Mouse (Mus musculus): ENCODE results near the gene Apbb1.

Gene Apbb1

DNA sequence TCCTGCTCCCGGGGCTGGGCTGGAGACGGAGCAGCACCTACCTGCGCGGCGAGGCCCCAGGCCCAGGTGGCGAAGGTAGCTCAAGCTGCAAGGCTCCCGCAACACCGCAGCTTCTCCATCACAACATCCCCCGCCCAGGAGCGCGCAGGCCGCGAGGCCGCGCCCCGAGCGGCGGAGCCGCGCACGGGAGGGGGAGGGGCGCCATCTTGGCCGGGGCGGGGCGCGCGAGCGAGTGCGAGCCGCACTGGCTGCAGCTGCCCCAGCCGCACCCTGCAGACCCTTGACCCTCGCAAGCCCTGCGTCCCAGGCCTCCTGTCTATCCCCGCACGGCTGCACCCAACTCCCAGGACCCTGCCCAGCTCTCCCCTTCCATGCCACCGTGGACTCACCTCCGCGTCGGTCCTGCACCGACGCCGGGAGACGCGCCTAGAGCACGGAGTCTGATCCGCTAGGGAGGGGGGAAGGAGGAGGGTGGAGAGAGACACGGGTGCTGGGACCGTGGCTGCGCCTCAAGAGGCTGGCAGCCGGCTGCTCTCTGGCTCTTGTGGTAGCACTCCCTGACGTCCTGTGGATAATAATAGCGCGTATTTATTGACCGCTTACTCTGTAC is at the start of gene Apbb1:
Apbb1 (minus strand) TSS at position 560 of the 610 bp plus-strand sequence.
- DNase-seq (ENCODE audit: low read depth) = peak; percentile 64

DNA sequence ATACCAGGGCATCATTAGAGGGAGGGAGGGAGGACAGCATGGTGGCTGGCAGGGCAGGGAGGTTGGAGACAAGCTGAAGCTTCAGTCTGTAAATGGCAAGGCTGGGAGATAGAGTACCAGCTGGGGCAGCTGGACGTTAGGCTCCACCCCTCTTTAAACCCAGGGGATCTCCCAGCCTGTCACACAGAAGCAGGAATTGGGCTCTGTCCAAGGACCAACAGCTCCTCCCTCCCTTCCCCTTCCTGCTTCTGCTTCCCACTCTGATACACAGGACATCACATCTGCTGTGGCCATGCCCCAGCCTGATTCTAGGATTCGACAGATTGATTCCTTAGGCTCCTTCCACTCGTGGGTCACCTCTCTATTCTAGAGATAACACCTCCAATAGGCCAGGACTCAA is 47.2 kb upstream of the Apbb1 start:
- DNase-seq (ENCODE audit: low read depth) = no peak

DNA sequence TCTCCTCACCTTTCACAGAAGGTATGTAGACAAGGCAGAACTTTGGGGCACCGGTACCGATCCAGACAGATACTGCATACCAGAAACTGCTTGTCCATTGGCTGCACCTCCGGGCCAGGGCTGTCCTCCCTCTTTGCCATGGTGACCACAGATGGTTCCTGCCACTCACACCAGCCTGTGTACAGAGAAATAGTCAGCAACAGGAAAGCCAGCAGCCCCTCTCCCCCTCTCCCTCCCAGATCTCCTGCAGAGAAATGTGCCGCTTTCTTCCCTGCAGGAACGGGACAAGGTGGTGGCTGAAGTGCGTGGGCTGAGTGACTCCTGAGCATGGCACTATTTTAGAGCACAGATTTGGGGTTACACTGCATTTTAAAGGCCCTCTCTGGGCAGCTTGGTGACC is 43.9 kb upstream of the Apbb1 start:
- no peak for DNase-seq (ENCODE audit: low read depth)

DNA sequence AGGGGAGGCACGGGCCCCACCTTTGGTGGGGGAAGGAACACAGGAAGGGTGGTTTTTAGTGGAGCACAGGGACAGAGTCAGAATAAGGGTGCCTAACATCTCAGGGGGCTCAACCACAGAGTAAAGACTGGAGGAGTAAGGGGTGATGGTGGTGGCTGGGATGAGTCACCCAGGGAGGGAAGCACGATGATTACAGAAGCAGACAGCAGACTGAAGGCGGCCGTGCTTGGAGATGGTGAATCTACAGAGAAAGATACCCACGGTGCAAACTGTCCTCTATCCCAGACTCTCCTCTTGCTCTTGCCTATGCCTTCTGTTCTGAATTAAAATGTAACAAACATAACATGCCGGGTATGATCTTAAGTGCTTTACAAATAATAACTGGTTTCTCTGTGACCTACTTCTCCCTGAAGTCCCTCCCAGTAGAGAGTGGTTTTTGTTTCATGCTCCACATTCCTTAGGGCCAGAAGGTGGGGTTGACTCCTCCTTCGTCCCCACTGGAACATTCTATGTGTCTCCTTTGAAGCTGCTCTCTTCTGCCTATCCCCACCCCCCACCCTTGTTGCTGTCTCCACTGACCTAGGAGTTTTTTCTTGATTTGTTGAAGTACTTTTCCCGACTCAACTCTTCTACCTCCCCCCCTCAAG is 40.3 kb upstream of the Apbb1 start:
- DNase-seq (ENCODE audit: low read depth) = no peak

DNA sequence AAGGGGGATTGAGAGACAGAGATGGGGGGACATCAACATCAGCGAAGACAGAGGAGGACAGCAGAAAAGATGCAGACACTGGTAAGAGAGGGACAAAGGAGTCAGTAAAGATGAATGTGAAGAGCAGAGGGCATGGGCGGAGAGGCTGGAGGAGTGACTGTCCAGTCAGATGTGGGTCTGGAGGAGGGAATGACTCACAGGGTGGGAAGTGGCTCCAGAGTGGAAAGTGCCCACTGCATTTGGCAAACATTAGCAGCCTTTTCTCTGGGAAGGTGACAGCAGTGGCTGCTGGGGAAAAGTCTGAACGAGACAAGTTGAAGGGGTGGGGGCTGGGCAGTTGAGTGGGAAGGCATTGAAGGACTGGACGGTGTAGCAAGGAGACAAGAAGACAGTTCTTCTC is 39.6 kb upstream of the Apbb1 start:
- no peak for DNase-seq (ENCODE audit: low read depth)

DNA sequence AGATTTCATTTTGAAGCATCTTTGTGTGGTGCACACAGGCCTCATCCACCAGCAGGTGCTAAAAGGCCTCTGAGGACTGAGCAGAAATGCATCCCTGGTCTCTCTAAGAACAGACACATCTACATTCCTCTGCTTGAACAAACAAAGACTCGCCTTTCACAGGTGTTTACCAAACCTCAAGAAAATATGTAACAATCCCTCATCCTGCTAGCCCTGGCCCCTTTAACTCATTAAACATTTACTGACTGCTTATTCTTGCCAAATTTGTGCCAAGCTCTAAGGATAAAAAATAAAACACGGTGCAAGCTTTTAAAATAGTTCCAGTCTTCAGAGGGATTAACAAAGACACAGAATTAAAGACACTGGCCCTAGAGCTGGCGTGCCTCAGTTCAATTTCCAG is 38.2 kb upstream of the Apbb1 start:
- no peak for DNase-seq (ENCODE audit: low read depth)

DNA sequence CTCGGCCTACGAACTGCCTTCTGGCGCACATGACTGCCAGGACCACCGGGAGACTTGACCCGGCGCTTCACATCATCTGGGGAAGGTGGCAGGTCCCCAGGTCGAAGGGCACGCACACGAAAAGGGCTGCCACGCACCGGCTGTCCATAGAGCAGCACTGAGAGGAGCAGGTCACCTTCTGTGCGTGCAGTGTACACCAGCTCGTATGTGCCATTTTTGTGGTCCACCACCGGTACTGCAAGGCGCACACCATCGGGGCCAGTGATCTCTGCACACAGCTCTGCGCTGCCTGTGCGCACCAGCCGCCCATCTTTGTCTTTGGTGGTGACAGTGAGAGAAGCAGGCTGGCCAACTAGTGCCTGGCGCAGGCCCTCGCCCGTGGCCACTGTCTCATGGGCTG is 36.4 kb upstream of the Apbb1 start:
- no peak for DNase-seq (ENCODE audit: low read depth)

DNA sequence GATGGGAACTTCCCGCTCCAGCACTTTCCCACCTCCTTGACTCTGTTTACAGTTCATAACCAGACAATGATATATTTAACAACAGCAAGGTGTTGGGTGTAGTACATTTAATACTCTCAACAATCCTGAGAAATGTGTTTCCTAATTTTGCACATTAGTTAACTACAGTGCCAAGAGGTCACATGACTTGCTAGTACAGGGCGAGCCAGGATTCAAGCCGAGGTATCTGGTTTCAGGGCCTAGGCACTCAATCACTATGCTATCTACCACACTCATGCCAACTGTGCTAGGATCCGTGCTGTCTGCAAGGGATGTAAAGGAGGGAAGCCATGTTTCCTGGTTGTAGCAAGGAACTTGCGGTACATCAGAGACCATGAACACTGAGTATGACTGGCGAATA is 35.1 kb upstream of the Apbb1 start:
- no peak for DNase-seq (ENCODE audit: low read depth)

DNA sequence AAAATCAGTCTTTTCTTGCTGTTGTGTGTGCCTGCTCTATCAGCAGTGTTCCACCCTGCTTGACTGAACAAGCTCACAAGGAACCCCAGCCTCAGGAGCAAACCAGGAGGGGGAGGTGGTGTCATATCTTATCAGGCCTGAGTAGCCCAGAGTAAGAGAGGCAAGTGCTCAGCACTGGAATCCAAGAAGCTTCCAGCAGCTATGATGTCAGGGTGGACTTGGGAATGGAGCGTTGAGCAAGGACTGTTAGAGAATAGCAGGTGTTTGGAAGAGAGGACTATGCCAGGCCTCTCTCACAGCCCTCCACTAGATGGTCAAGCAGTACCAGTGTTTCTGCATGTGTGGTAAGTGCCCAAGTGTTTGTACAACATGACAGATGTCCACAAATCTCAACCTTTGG is 34.3 kb upstream of the Apbb1 start:
- no peak for DNase-seq (ENCODE audit: low read depth)

DNA sequence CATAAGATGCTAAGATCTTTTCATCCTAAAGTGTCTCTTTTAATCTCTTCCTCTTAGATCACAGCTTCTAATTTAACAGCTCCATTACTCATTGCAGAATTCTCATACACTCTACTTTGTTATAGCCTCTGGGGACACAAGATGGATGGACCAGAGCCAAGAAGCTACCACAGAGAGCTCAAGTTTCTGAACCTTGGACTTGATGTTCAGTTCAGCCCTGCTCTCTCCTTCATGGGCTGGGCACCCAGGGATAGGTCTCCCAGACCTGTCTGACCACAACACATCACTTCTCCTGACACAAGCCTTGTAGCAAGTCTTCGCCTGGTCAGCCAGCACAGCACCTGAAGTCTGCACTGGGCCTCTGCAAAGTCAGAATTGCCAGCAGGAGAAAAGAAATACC is 32.9 kb upstream of the Apbb1 start:
- DNase-seq (ENCODE audit: low read depth) = no peak

DNA sequence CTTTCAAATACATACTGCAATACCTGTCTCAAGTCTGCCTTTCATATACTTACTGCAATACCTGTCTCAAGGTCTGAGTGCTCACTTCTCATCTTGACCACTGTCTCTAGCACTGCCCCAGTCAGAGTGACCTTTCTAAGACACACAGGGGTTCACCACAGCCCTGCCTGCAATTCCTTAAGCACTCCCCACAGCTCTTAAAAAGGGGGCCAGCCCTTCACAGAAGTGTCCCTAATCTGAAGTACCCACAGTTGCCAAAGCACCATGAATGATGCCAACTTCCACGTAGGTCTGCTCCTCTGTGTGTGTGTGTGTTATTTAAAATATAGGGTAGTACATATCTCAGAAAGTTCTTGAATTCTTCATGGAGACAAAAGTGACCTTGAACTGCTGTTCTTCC is 30.3 kb upstream of the Apbb1 start:
- DNase-seq (ENCODE audit: low read depth) = no peak

DNA sequence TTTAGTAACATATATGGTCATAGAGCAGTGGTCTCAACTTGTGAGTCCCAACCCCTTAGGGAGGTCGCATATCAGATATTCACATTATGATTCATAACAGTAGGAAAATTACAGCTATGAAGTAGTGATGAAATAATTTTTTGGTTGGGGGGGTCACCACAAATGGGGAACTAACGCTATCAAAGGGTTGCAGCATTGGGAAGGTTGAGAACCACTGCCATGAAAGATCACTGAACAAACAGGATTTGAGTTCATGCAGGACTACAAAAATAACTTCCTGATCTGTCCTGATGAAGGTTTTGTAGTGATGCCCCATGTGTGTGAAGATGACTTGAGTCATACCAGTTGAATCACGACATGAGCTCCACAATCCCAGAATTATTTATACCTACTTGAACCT is 27.0 kb upstream of the Apbb1 start:
- DNase-seq (ENCODE audit: low read depth) = no peak

DNA sequence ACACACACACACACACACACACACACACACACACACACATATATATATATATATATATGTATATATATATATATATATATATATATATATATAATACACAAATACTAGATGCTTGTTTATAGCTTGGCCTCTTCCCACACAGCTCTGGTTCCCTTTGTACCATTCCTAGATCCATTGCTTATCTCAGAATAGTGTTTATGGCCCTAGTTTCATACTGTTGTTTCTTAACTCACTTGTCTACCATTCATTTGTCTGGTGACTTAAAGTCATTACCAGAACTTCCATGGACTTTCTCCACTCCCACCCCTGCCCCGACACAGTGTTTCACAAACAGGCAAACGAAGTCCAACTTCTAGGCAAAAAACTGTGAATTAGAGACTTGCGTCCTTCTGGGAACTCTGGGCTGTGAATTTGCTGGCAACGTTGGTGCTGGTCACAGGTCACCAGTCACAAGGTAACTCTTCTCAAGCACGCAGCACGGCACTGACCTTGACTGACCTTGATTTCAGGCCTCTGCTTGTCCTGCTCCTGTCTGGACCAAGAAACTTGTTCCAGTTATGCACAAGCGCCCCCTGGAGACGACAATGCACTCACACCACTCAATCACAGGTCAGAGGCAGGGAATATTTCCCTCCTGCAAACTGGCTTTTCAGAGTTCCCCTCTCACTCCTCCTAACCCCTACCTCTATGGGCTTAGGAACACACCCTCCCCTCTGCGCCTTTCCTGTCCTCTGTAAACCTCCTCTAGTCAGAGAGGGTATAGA is 21.6 kb upstream of the Apbb1 start:
- peak; percentile 52 for DNase-seq (ENCODE audit: low read depth)

DNA sequence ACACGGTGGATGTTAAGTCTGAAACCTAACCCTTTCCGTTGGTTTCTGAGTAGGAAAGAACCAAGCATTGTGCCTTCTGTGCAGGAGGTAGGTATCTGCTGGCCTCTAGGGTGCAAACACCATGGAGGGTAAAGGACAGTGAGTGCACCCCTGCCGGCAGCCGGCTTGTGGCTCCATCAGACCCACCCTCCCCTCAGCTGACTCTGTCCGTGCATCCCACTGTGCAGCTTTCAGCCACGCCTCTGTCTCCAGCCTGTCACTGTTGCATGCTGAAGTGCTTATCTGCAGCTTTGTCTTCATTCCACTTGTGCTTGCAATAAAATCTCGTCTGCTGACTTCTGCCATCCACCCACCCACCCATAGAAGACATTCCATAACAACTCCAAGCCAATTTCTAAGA is 8.6 kb upstream of the Apbb1 start:
- DNase-seq (ENCODE audit: low read depth) = no peak

DNA sequence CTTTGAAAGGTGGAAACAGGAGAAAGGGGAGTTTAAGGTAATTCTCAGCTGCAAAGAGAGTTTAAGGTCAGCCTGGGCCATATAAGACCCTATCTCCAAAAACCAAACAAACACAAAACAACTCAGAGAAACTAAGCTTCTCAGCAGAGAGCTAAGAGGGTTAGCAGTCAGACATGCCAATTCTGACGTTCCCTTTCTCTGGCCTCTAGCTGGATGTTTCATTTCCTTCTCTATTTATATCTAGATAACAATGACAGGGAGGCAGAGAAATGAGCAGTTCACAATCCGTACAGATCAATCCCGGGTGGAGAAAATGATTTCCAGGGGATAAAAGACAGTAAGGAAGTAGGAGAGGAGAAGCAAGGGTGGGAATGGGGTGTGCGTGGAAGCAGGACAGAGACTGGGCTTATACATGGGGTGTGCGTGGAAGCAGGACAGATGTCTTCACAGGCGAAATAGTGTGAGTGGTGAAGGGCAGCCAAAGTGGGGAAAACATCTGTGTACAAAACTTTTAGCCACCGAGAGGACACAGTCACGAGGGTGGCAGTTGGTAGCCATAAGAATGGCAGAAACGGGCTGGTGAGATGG is 7.0 kb upstream of the Apbb1 start:
- DNase-seq (ENCODE audit: low read depth) = no peak

DNA sequence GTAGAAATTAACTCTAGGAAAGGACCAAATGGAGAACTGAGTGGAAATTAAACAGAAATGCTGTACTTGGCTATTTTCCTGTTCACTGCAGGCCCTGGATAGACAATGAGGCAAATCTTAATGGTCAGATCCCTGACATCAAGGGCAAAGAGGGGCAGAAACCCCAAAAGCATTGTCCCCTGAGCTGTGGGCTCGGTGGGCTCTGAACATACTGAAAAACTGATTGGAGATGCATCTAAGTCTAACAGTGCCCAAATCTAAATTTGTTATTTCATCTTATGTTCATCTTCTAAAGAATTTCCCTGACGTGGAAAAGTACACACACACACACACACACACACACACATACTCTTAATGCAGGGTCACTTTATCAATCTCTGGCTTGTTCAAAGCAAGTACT is 506 bp upstream of the Apbb1 start:
- DNase-seq (ENCODE audit: low read depth) = no peak

DNA sequence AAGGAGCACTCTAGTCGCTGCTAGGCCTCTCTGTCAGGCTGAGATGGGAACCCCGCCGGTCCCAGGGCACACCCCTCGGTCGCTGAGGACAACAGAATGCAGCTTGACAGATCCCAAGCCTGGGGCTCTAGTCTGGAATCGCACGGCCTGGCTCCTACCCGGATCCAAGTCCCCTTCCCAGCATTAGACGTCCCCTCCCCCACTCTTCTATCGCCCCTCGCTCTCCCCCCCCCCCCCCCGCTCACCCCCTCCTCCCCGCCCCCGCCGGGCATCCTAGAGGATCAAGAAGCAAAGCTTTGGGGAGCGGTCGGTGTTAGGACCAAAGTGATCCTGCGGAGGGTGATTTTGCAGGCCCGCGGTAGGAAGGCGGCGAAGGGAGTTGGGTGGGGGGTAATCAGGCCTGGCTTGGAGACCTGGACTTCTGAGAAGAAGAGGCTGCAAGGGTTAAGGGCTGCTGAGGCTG is 795 bp downstream of the Apbb1 start:
- no peak for DNase-seq (ENCODE audit: low read depth)

DNA sequence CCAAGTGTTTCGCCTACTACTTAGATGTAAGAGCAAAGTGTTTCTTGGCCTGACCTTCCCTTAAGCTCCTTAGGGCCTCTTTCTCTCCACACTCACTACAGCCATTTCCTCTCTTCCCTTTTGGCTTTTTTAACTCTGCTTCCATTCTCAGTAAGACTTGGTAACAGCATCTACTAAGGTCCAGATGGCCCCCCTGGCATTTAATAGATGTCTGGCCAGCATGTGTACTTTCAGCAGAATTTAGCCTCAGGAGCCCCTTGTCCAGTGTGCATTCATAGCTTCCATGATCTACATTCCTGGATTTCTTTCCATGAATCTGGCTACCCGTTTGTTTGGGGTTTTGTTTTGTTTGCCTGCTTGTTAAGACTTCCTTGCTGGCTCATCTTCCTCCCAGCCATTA is 3.0 kb downstream of the Apbb1 start:
- no peak for DNase-seq (ENCODE audit: low read depth)

DNA sequence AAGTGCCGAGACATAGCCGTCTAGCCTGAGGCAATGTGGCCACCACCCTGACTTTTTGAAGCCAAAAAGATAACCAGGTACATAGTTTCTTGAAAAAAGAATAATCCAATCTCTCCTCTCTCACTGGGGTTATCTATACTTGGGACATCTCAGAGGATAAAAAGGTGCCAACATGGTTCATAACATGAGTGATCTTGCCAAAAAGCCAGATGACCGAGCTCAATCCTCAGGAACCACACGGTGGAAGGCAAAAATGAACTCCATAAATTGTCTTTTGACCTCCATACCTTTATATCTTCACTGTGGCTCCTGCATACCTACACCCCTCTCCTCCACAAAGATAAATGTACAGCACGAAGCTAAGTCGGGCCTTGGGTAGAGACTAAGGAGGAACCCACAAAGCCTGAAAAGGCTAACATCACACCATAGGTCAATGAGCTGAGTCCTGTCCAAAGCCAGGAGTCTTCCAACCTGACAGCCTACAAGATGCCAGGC is 4.0 kb downstream of the Apbb1 start:
- DNase-seq (ENCODE audit: low read depth) = no peak

DNA sequence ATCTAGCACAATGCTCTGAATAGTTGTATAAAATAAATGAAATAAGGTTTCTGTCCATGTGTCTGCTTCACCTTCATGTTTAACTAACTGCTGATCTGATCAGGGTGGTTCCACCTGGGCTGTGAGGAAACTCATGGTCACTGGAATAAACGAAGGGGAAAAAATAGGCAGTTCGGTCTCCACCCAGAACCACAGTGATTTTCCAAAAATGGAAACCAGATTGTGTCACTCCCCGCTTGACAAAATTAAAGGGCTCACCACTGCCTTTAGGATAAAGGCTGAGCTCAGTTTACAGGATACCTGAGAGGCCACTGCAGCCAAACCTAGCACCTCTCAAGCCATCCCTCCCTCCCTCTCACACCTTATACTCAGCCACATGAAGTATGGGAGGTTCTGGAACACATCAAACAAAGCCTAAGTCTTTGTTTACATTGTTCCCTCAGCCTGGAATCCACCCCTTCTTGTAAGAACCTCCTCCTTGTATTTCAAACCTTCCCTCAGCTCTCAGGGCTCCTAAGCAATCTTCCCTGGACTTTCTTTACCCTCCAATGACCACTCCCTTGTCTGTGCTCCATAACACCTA is 5.2 kb downstream of the Apbb1 start:
- no peak for DNase-seq (ENCODE audit: low read depth)

DNA sequence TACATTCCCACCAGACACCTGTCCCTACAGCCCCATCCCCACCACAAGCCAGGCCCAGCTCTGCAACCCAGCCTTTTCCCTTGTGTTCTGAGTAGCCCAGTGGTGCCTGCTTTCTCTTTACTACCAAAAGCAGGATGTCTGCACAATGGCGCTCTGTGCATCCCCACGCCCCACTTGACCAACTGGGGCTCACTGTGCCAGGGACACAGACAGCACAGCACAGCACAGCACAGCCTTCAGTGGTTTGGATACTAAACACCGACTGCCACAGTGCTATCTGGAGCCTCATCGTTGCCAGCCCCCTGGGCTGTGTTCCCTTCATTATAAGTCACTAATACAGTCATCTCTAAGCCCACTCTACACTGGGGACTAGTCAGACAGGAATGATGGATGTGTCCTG is 6.9 kb downstream of the Apbb1 start:
- DNase-seq (ENCODE audit: low read depth) = no peak

DNA sequence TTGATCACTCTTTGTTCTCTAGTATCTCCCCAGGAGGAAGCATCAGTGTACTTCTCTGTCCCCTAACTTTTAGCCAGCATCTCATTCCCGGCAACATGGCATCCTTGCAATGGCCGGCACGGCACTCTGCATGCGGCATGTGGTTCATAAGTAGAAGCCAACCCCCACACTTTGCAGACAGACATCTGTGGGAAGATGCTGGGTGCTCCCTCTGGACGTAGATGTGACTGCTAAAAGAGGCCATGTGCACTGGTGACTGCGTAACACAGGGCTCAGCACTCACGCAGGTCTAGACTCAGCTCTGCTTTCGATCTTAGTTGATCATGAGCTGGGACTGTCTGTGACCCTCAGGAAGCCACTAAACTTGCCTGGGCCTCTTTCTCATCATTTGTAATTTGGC is 8.5 kb downstream of the Apbb1 start:
- DNase-seq (ENCODE audit: low read depth) = no peak

DNA sequence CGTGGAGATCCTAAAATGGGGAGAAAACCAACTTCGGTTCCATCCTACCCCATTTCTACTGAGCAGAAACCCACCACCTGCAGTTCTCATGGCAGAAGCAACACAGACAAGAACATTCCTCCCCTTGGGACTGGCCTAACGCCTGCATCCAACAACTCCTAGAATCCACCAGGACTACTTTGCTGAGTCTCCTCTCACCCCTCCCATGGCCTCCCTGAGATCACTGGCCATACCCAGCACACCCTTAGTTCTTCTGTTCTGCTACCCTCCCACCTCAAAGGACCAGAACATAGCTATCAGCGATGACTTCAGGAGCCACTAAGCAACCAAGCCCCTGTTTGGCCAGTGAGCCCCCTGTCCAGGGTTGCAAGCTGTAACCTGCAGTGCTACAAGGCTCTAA is 10.7 kb downstream of the Apbb1 start:
- no peak for DNase-seq (ENCODE audit: low read depth)

All from naive thymus-derived CD4-positive, alpha-beta T cell, adult 2 months (primary cell).